Mouse (Mus musculus): ENCODE data around the gene Ptpn18.

- TF ChIP-seq GATA1 (IDR thresholded peaks at IDR 0.05; ENCODE audit: borderline replicate concordance, low read length) (no peak), FLI1 (IDR thresholded peaks at IDR 0.05; ENCODE audit: low read length) (no peak)
These were observed 13.1 kb downstream of the Ptpn18 start for GRCm38 (mm10) chr1:34472427-34473300.
